Mouse (Mus musculus) ES-E14 (cell line): ENCODE measurements around the gene Anapc5. TPM values are rescaled to one million over a fixed set of nuclear protein-coding genes. Genes with fewer than 3 reads are reported as not detected.
A peak's percentile ranks its signal among the peaks of the same experiment; 100 is the strongest.

Experiments used
- DNase-seq: peaks from one replicate; pipeline ENCODE4 v3.0.0-alpha.2; 2013; ENCODE audit warnings: low read depth, low spot score
- H3K27ac ChIP-seq: 2 replicates; pipeline ENCODE4 v1.5.1; 2012; ENCODE audit warnings: low read depth, mild to moderate bottlenecking, low read length, moderate library complexity, mixed read lengths; ENCODE audit not compliant: poor library complexity, insufficient read depth, severe bottlenecking
- H3K36me3 ChIP-seq: 2 replicates; pipeline ENCODE4 v1.6.1; 2012; ENCODE audit warnings: mild to moderate bottlenecking, low read length, moderate library complexity, mixed read lengths; ENCODE audit not compliant: control insufficient read depth, poor library complexity, insufficient read depth, severe bottlenecking
- H3K4me1 ChIP-seq, 2 experiments: fragments of 150-350 bp in 1 of 2; sonication (generic) in 1 of 2; 2 replicates each; pipeline ENCODE4 v1.6.1; 2012; ENCODE audit warnings: low read length in 2 of 2, mild to moderate bottlenecking in 1 of 2, mixed read lengths in 1 of 2; ENCODE audit not compliant: control insufficient read depth in 2 of 2, insufficient read depth in 2 of 2, poor library complexity in 1 of 2
- H3K4me3 ChIP-seq, 2 experiments: fragments of 150-350 bp in 1 of 2; sonication (generic) in 1 of 2; 2 replicates each; pipeline ENCODE4 v1.5.1; 2012; ENCODE audit warnings: low read length in 2 of 2, low read depth in 1 of 2, mild to moderate bottlenecking in 1 of 2, mixed read lengths in 1 of 2; ENCODE audit not compliant: insufficient read depth in 1 of 2, poor library complexity in 1 of 2, severe bottlenecking in 1 of 2
- H3K9ac ChIP-seq: 2 replicates; pipeline ENCODE4 v1.6.1; 2012; ENCODE audit warnings: low read depth, mild to moderate bottlenecking, low read length, mixed read lengths; ENCODE audit not compliant: poor library complexity, insufficient read depth, severe bottlenecking
- H3K9me3 ChIP-seq: fragments of 150-350 bp; sonication (generic); 2 replicates; pipeline ENCODE4 v1.6.1; 2012; ENCODE audit warnings: low read depth, mild to moderate bottlenecking, low read length; ENCODE audit not compliant: control insufficient read depth, insufficient read depth
- CHD2 ChIP-seq: IDR thresholded peaks from 2 replicates; pipeline ENCODE4 v1.6.1; 2014; ENCODE audit warnings: mild to moderate bottlenecking, low read depth, low read length, inconsistent platforms
- HCFC1 ChIP-seq: IDR thresholded peaks from 2 replicates; pipeline ENCODE4 v1.6.1; 2012; ENCODE audit warnings: low read length, inconsistent platforms, borderline replicate concordance; ENCODE audit not compliant: insufficient read depth
- MAFK ChIP-seq: IDR thresholded peaks from 2 replicates; pipeline ENCODE4 v1.6.1; 2014; ENCODE audit warnings: mild to moderate bottlenecking, low read depth, low read length, inconsistent platforms; ENCODE audit not compliant: insufficient read depth
- ZC3H11A ChIP-seq: IDR thresholded peaks from 2 replicates; pipeline ENCODE4 v1.6.1; 2012; ENCODE audit warnings: low read depth, mild to moderate bottlenecking, inconsistent platforms, low read length, borderline replicate concordance
- ZNF384 ChIP-seq: IDR thresholded peaks from 2 replicates; pipeline ENCODE4 v1.6.1; 2012; ENCODE audit warnings: low read depth, low read length, inconsistent platforms
- in situ Hi-C, 2 experiments: fragments of 600-800 bp; cut with MboI; formaldehyde crosslinking; loops; one replicate each; pipeline ENCODE4 v1.15.1; 2025; ENCODE audit warnings: low sequenced_read_pairs in 2 of 2, inconsistent platforms in 1 of 2; ENCODE audit not compliant: unreplicated experiment in 2 of 2
- total RNA-seq: library from RNA; depleted of rRNA; stranded (reverse); fragments of 300-350 nt; gene quantifications from 2 replicates; pipeline ENCODE4 v1.2.3, GENCODE M21; 2012; rRNA removed

Anapc5 gene
- total RNA-seq: 285 and 344 TPM in 2 replicates

GRCm38 (mm10) chr5:122820777-122821523 lies at the start of gene Anapc5:
Anapc5 (minus strand) TSS chr5:122821339.
- H3K9ac ChIP-seq: peak within 1 kb of the TSS; percentile 91
- no peaks in the 10 kb centered on the region for H3K9me3 ChIP-seq
- H3K36me3 ChIP-seq: peaks cover 21% of the 10 kb centered on the region
- H3K4me3 ChIP-seq: peak within 1 kb of the TSS; percentile 80 to 86
- peak; percentile 97 for DNase-seq
- peak within 1 kb of the TSS; percentile 71 for H3K27ac ChIP-seq
- in situ Hi-C loops: no loop called here
- TF ChIP-seq MAFK: no peak
- peak; percentile 82 for TF ChIP-seq HCFC1
- TF ChIP-seq ZC3H11A: no peak
- no peak for TF ChIP-seq ZNF384
- peak; percentile 83 for TF ChIP-seq CHD2
- no peaks in the 10 kb centered on the region for H3K4me1 ChIP-seq

GRCm38 (mm10) chr5:122863053-122863452 lies 41.9 kb upstream of the Anapc5 start:
- in situ Hi-C loops: no loop called here
- H3K36me3 ChIP-seq: peaks cover 28% of the 10 kb centered on the region

GRCm38 (mm10) chr5:122855858-122856257 lies 34.7 kb upstream of the Anapc5 start:
- Histone ChIP-seq H3K36me3 (no peaks in the 10 kb centered on the region), H3K27ac (no peak overlapping the region), H3K9ac (no peak overlapping the region), H3K9me3 (no peaks in the 10 kb centered on the region), H3K4me3 (no peak overlapping the region), H3K4me1 (peaks cover 3 to 4% of the 10 kb centered on the region in 2 experiments; a peak in 2 of 4 replicates)
- in situ Hi-C loops: no loop called here
- TF ChIP-seq MAFK: no peak
- no peak for TF ChIP-seq ZNF384
- TF ChIP-seq ZC3H11A: no peak
- TF ChIP-seq CHD2: no peak
- TF ChIP-seq HCFC1: no peak
- DNase-seq: no peak

More at GRCm38 (mm10) chr5:122863053-122863452, 41.9 kb upstream of the Anapc5 start:
- Histone ChIP-seq H3K9ac (no peak overlapping the region), H3K4me1 (no peaks in the 10 kb centered on the region), H3K4me3 (no peak overlapping the region), H3K27ac (no peak overlapping the region), H3K9me3 (no peaks in the 10 kb centered on the region)
- no peak for DNase-seq
- no peak for TF ChIP-seq ZNF384
- no peak for TF ChIP-seq CHD2
- TF ChIP-seq MAFK: no peak
- TF ChIP-seq ZC3H11A: no peak
- no peak for TF ChIP-seq HCFC1

GRCm38 (mm10) chr5:122852611-122853010 lies 31.5 kb upstream of the Anapc5 start:
- Histone ChIP-seq H3K4me3 (no peak overlapping the region), H3K27ac (no peak overlapping the region), H3K36me3 (no peaks in the 10 kb centered on the region), H3K4me1 (peaks cover 3 to 4% of the 10 kb centered on the region in 2 experiments; a peak in 2 of 4 replicates), H3K9me3 (no peaks in the 10 kb centered on the region), H3K9ac (no peak overlapping the region)
- DNase-seq: no peak
- TF ChIP-seq CHD2 (no peak), MAFK (no peak), ZC3H11A (no peak), HCFC1 (no peak), ZNF384 (no peak)
- in situ Hi-C loops: no loop called here
